Mouse (Mus musculus) spleen, adult 2 months (tissue): ENCODE data around the gene Akap13. TPM values are rescaled to one million over a fixed set of nuclear protein-coding genes. Genes with fewer than 3 reads are reported as not detected.

Experiments used
- DNase-seq, 2 experiments: peaks; one replicate each; pipeline versions ENCODE4 v3.0.0 to v3.0.0-alpha.2; 2012 to 2021; ENCODE audit warnings: low spot score in 2 of 2, low read depth in 1 of 2
- H3K27ac ChIP-seq: fragments of 200-500 bp; 2 replicates; pipeline ENCODE4 v1.5.1; 2012; ENCODE audit warnings: low read length, inconsistent platforms; ENCODE audit not compliant: insufficient read depth
- H3K27me3 ChIP-seq: fragments of 200-500 bp; 2 replicates; pipeline ENCODE4 v1.6.1; 2012; ENCODE audit warnings: mild to moderate bottlenecking, moderate library complexity, low read length, inconsistent platforms; ENCODE audit not compliant: control insufficient read depth, insufficient read depth
- H3K36me3 ChIP-seq: fragments of 200-500 bp; 2 replicates; pipeline ENCODE4 v1.6.1; 2012; ENCODE audit warnings: mild to moderate bottlenecking, low read length, inconsistent platforms; ENCODE audit not compliant: control insufficient read depth, insufficient read depth
- H3K4me1 ChIP-seq: fragments of 200-500 bp; 2 replicates; pipeline ENCODE4 v1.6.1; 2011; ENCODE audit warnings: inconsistent platforms; ENCODE audit not compliant: control insufficient read depth, insufficient read depth, insufficient read length
- H3K4me3 ChIP-seq: fragments of 200-500 bp; 2 replicates; pipeline ENCODE4 v1.5.1; 2011; ENCODE audit warnings: mild to moderate bottlenecking, inconsistent platforms; ENCODE audit not compliant: insufficient read depth, insufficient read length; ENCODE audit errors: extremely low read depth
- CTCF ChIP-seq: fragments of 200-500 bp; IDR thresholded peaks from 2 replicates; pipeline ENCODE4 v1.5.1; 2011; ENCODE audit warnings: mild to moderate bottlenecking, inconsistent platforms; ENCODE audit not compliant: insufficient read depth, insufficient read length, insufficient replicate concordance; ENCODE audit errors: extremely low read depth
- POLR2A ChIP-seq: fragments of 200-500 bp; IDR thresholded peaks from 2 replicates; pipeline ENCODE4 v1.6.1; 2011; ENCODE audit warnings: low read depth, low read length, inconsistent platforms
- WGBS: fragments of 180-500 bp; shearing (Covaris S2); methylation state at CpG from one replicate; pipeline ENCODE4 v1.1.7; 2018; 5-methylcytosine and 5-hydroxymethylcytosine counted together
- polyA plus RNA-seq: library from polyadenylated mRNA; depleted of rRNA; stranded (reverse); fragments of >200 nt; gene quantifications from 2 replicates; pipeline ENCODE4 v1.2.3, GENCODE M21; 2012

Akap13 gene
- polyA plus RNA-seq, 1 experiment = 34.2 TPM

DNA sequence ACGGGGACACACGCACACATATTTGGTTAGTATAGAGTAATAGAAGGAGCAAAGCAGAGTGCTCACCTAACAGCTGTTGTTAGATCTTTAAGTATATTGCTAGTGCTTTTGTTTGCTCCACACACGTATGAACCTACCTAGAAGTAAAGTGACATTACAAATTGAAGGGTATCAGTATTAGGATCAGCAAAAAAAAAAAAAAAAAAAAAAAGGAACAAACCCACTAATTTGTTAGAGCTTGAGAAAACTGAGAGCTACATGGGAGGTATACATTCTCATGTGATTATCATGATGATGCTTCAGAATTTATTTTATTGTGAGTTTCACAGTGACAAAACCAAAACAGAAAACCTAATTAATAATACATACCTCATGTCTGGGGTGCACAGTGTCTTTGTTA, 114.9 kb downstream of the Akap13 start:
- DNase-seq = no peak
- Histone ChIP-seq H3K4me3 (no peak overlapping the region), H3K4me1 (peaks cover 6% of the 10 kb centered on the region; the same call in 1 of the 2 replicates), H3K27ac (no peak overlapping the region), H3K27me3 (no peaks in the 10 kb centered on the region), H3K36me3 (no peaks in the 10 kb centered on the region)
- WGBS = 92% methylated on average over 3 of the region's 3 CpGs
- TF ChIP-seq CTCF = no peak
- TF ChIP-seq POLR2A = no peak

- DNase-seq = no peak
- no peaks in the 10 kb centered on the region for H3K36me3 ChIP-seq
- no peak overlapping the region for H3K27ac ChIP-seq
- peaks cover 8% of the 10 kb centered on the region; the same call in 1 of the 2 replicates for H3K4me1 ChIP-seq
- H3K4me3 ChIP-seq = no peak overlapping the region
- whole genome bisulfite sequencing = 66% methylated on average over 2 of the region's 2 CpGs
- TF ChIP-seq CTCF = no peak
- TF ChIP-seq POLR2A = no peak
- H3K27me3 ChIP-seq = no peaks in the 10 kb centered on the region
Observed at GRCm38 (mm10) chr7:75571078-75571477, 115.7 kb downstream of the Akap13 start.

DNA sequence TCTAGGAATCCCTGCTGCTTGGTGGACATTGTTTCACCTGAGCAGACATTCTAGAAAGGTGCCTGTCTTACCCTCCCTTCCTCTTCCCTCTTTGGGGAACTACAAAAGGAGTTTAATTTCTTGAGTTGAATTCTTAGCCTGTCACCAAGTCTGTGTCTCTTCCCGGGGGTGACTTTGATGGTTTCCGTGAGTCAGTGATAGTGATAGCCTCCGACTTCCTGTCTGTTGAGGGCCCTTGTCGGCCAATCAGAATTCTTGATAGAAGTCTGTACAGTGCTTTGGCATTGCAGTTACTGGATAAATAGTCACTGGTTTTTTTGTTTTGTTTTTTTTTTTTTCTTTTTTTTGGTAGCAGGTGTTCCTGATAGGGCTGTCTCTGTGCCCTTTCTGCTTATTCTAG, 116.8 kb downstream of the Akap13 start:
- peak; percentile 46 to 65 for DNase-seq
- Histone ChIP-seq H3K27me3 (no peaks in the 10 kb centered on the region), H3K4me1 (peaks cover 11% of the 10 kb centered on the region), H3K27ac (peak overlapping the region; percentile 78), H3K4me3 (no peak overlapping the region), H3K36me3 (no peaks in the 10 kb centered on the region)
- TF ChIP-seq CTCF = no peak
- no peak for TF ChIP-seq POLR2A
- WGBS = 10% methylated on average over 4 of the region's 4 CpGs

DNA sequence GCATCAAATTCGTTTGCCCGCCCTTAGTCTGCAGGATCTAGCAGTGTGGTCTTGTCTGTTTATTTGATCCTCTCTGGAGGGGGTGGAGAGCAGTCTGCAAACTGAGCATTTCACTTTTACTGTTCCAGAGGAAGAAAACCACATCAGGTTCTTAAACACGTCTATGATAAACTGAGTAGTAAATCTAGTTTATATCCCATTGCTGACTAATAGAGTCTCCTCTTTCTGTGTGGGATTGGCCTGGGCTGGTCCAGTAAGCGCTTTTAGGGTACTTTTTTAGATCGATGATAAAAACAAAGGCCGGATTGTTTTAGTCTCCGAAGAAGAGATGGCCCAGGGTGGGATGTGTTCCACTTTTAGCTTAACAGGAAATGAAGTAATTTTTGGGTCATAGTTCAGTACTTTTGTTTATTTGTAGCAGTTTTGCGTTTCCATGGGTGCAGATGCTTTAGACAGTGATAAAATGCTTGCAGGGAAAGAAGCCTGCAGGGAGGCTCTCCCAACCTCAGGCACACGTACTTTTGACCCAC, 119.9 kb downstream of the Akap13 start:
- no peak overlapping the region for H3K4me3 ChIP-seq
- H3K27ac ChIP-seq = peak overlapping the region; percentile 74
- H3K4me1 ChIP-seq = peaks cover 11% of the 10 kb centered on the region
- peaks cover 4% of the 10 kb centered on the region; the same call in 1 of the 2 replicates for H3K36me3 ChIP-seq
- peak in 1 of 2 experiments; percentile 79 for DNase-seq
- TF ChIP-seq POLR2A (no peak), CTCF (no peak)
- WGBS = 7% methylated on average over 9 of the region's 9 CpGs
- H3K27me3 ChIP-seq = no peaks in the 10 kb centered on the region

DNA sequence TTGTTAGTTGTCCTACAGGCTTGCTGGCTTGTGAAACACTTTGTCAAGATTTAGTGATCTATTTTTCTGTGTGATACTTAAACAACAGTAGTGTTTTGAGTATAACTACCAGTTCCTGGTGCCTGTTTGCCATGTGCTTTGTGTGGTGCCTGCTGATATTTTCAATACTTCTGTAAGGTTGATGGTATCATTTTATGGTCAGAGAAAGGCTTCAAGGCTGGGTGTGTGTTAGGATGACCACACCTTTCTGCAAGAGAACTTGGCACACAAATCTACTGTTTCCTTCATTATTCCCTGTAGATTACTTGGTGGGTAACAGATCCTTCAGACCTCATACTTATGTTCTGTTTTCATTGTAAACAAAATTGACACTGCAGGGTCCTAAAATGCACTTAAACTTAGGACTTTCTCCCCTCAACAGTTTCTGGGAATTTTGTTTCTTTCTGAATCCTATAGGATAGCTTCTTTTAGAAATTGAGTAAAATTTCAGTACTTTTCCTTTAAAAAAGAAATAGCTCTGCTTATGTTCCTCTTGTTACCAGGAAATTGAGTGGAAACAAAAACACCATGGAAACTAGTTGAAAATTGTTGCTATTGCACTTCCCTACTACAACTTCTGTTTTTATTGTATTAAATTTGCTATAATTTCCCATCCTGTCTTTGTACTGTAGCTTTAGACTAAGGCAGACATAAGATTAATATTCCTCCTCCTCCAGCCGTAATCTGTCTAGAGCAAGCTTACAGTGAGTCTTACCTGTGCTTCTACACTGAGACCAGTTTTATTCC, 120.7 kb downstream of the Akap13 start:
- H3K27ac ChIP-seq = no peak overlapping the region; the same call in 1 of the 2 replicates
- H3K36me3 ChIP-seq = peaks cover 4% of the 10 kb centered on the region; the same call in 1 of the 2 replicates
- H3K4me1 ChIP-seq = peaks cover 11% of the 10 kb centered on the region
- H3K4me3 ChIP-seq = no peak overlapping the region
- DNase-seq = no peak
- no peaks in the 10 kb centered on the region for H3K27me3 ChIP-seq
- TF ChIP-seq POLR2A (no peak), CTCF (no peak)
- WGBS = 87% methylated on average over 1 of the region's 1 CpGs

- Histone ChIP-seq H3K27me3 (no peaks in the 10 kb centered on the region), H3K27ac (no peak overlapping the region), H3K36me3 (peaks cover 4% of the 10 kb centered on the region; the same call in 1 of the 2 replicates), H3K4me1 (peaks cover 11% of the 10 kb centered on the region), H3K4me3 (no peak overlapping the region)
- WGBS = 92% methylated on average over 2 of the region's 2 CpGs
- DNase-seq = no peak
- TF ChIP-seq POLR2A = no peak
- no peak for TF ChIP-seq CTCF
Observed at GRCm38 (mm10) chr7:75576851-75577250, 121.5 kb downstream of the Akap13 start.

DNA sequence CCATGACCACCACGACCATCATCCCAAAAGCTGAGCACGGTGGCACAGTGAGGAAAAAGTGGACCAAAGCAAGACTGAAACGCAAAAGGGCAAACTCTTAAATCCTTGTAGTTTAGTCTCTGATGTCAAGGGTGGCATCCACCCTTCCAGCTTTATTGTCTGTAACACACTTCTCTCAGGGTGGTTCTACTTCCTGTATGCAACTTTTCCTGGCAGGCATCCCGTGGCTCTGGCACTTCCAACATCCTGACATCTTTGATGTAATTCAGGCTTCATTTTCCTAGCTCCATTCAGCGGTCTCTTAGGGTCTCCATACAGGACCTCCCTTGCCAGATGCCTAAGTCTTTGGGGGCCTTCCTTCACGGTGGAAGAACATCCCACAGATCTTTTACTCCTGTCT, 122.0 kb downstream of the Akap13 start:
- no peak overlapping the region for H3K27ac ChIP-seq
- TF ChIP-seq POLR2A (no peak), CTCF (no peak)
- WGBS = 85% methylated on average over 6 of the region's 6 CpGs
- H3K4me1 ChIP-seq = peaks cover 11% of the 10 kb centered on the region
- H3K36me3 ChIP-seq = peaks cover 4% of the 10 kb centered on the region; the same call in 1 of the 2 replicates
- no peak overlapping the region for H3K4me3 ChIP-seq
- no peaks in the 10 kb centered on the region for H3K27me3 ChIP-seq
- DNase-seq = no peak
